Mouse (Mus musculus) mature B cell (primary cell): ENCODE measurements around the gene Sirt7.

Experiments used
- in situ Hi-C: fragments of 300-500 bp; cut with MboI; formaldehyde crosslinking; loops from 2 replicates; pipeline ENCODE4 v1.14.3; 2019

The Sirt7 gene

GRCm38 (mm10) chr11:120641255-120641654, 16.2 kb upstream of the Sirt7 start:
- in situ Hi-C loops = no loop called here

DNA sequence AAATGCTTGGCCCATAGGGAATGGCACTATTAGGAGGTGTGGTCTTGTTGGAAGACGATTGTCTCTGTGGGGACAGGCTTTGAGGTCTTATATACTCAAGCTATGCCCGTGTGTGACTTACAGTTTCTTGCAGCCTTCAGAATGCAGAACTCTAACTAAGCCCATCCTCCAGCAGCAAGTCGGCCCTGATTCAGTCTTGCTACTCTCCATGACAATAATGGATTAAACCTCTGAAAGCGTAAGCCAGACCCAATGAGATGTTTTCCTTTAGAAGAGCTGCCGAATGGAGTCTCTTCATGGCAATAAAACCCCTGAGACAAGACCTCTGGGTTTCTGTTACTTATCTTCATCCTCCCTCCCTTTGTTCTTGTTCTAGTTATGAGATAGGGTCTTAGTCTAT, 9.8 kb upstream of the Sirt7 start:
- in situ Hi-C loops = loop anchor here (5.0 kb wide), 1 partner anchor 37 kb away; the partner anchor contains the start of gene Aspscr1

GRCm38 (mm10) chr11:120633520-120634343, 8.7 kb upstream of the Sirt7 start, which contains the start of gene Mafg:
Gene Mafg (minus strand): TSS chr11:120633600.
- in situ Hi-C loops = loop anchor here (5.0 kb wide), 1 partner anchor 39 kb away; the partner anchor contains the start of gene Aspscr1

- in situ Hi-C loops = loop anchor here (5.0 kb wide), 1 partner anchor 39 kb away; the partner anchor contains the start of gene Aspscr1
These were observed 7.8 kb upstream of the Sirt7 start for GRCm38 (mm10) chr11:120632559-120633519.

GRCm38 (mm10) chr11:120631726-120632448, 6.8 kb upstream of the Sirt7 start:
- in situ Hi-C loops = loop anchor here (5.0 kb wide), 1 partner anchor 40 kb away; the partner anchor contains the start of gene Aspscr1

DNA sequence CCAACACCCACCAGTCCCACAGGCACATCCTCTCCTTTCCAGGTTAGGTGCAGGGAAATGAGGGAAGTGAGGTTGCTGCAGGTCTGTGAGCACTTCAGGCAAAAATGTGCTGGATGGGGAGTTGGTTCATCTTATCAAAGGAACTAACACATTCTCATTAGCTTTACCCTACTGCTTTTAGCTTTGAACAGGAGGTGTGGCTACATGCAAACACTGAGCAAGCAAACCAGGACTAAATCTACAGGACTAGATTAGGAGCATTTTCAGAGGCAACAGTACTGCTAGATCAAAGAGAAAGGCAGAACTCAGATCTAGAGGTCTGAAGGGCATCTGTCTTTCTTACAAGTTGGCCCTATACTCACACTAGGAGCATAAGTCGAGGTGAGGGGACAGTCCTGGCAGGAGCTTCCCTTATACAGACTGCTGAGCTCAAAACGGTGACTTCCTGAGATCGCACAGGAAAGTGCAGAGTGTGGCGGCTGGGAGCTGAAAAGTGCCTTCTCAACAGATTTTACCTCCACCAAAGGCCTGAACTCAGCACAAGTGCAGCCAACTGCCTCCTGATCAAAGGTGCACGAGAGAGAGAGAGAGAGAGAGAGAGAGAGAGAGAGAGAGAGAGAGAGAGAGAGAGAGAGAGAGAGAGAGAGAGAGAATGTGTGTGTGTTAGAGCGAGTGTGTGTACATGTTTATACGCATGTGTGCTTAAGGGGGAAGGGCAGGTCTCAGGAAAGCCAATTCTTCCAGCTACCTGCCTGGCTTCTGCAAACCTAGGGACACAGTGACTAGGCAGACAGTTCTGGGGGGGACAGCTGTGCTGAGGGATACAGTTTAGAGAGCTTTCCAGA, 6.1 kb upstream of the Sirt7 start:
- in situ Hi-C loops = loop anchor here (5.0 kb wide), 1 partner anchor 41 kb away; the partner anchor contains the start of gene Aspscr1

GRCm38 (mm10) chr11:120630401-120630871, 5.4 kb upstream of the Sirt7 start:
- in situ Hi-C loops = loop anchor here (5.0 kb wide), 1 partner anchor 42 kb away; the partner anchor contains the start of gene Aspscr1

- in situ Hi-C loops = loop anchor here (5.0 kb wide), 1 partner anchor 42 kb away; the partner anchor contains the start of gene Aspscr1
These were observed 4.9 kb upstream of the Sirt7 start for GRCm38 (mm10) chr11:120629911-120630310.

DNA sequence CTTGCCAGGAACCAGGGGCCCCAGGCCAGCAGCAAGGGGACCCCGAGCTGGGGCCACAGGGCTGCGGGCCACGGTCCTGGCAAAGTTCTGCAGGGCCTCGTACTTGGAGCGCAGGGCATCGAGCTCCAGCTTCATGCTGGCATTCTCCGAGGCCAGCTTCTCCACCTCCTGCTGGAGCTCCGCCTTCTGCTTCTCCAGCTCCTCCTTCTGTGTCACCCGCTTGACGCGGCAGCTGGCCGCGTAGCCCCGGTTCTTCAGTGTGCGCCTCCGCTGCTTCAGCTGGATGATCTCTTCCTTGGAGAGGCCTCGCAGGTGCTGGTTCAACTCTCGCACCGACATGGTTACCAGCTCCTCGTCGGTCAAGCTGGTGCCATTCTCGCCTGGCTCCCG, 4.3 kb upstream of the Sirt7 start:
- in situ Hi-C loops = no loop called here

- in situ Hi-C loops = no loop called here
These were observed 3.7 kb upstream of the Sirt7 start for GRCm38 (mm10) chr11:120628601-120629340.

- in situ Hi-C loops = no loop called here
These were observed 2.6 kb upstream of the Sirt7 start for GRCm38 (mm10) chr11:120627468-120628300.

DNA sequence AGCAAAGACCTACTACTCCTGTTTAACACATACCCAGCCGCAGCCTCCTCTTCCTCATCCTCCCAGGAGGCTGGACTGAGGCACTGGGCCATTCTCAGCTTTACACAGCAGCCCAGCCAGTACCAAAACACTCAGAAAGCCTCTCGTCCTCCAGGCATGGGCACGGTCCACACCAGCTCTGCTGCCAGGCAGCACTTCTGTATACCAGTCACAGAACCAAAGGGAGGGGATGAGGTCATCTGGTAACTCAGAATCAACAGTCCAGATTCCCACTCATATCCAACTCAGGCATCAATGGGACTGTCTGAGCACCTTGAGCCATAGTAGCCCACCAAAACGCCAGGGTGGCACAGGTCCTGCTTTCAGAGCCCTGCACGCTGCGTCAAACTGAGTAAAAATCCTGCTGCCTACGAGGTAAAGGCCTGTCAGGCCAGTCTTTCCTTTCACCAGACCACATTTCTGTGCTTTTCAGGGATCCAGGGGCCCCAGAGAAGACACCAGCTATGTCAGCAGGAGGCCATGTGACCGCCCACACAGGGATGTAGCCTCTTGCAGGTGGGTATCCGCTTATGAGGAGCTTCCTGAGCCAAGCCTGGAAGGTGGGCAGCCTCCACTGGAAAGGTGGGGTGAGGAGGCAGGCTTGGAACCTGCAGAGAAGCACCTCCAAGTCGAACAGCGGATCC, 1.9 kb upstream of the Sirt7 start:
- in situ Hi-C loops = no loop called here

DNA sequence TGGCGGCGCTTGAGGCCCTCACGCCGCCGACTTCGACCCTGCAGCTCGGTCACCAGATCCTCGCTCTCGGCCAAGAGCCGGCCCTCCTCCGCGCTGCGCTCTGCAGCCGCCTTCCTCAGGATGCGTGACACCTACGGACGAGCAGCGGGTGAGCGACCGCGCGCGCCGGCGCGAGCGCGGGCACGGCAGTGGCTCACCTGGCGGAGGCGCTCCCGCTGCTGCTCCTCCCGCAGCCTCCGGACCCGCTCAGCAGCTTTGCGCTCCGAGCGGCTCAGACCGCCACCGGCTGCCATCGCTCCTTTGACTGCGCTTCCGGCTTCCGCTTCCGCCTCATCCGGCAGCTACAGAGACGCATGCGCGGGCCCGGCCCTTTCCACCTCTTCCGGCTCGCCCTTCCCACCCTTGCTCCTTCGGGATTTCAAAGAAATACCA, 344 bp downstream of the Sirt7 start:
- in situ Hi-C loops = no loop called here

DNA sequence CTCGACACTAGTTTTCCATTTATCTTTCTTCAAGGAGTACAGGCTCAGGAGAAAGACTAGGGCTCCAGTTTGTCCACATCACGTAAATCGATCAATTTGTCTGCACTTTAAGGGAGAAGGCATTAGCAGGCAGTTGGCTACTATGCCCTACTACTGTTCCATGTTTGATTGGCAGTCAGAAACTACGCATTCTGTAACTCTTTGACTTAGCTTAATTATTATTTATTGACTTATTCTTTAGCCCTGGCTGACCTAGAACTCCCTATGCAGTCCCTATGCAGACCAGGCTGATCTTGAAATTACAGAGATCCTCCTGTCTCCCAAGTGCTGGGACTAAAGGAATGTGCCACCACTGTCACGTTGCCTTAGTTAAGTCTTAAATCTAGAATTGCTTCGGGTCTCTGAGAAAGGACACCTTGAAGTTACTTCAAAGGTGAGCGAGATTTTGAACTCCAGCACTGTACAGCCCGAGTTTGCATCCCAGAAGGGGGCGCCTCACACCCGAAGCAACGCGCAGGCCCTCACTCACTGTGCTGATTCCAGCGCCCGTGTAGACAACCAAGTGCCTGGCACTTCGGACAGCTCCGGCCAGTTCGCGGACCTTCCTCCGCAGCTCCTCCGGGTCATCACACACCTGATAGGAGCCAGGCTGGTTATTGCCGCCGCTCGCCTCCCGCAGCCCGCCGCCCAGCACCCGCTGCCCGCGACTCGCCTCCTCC, 920 bp downstream of the Sirt7 start:
- in situ Hi-C loops = no loop called here

- in situ Hi-C loops = no loop called here
These were observed 2.2 kb downstream of the Sirt7 start for GRCm38 (mm10) chr11:120622805-120623204.

DNA sequence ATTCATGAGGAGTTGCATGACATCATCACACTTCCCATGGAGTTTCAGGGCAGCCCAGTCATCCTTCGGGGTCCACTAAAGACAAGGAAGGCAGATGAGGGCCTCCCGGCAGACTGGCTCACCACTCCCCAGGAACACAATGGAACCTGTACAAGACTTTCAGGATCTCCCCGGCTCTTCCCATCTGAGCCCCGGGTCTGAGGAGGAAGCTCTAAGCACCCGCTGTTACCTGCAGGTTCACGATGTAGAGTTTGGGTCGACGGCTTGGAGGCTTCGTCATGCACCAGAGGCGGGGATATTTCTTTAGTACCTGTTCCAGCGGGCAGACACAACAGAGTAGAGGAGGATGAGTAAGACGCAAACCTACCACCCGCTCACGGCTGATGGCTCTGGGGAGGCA, 4.8 kb downstream of the Sirt7 start:
- in situ Hi-C loops = no loop called here
